ENCODE assay signal across 30 mouse cellular contexts in the genomic region with DNA sequence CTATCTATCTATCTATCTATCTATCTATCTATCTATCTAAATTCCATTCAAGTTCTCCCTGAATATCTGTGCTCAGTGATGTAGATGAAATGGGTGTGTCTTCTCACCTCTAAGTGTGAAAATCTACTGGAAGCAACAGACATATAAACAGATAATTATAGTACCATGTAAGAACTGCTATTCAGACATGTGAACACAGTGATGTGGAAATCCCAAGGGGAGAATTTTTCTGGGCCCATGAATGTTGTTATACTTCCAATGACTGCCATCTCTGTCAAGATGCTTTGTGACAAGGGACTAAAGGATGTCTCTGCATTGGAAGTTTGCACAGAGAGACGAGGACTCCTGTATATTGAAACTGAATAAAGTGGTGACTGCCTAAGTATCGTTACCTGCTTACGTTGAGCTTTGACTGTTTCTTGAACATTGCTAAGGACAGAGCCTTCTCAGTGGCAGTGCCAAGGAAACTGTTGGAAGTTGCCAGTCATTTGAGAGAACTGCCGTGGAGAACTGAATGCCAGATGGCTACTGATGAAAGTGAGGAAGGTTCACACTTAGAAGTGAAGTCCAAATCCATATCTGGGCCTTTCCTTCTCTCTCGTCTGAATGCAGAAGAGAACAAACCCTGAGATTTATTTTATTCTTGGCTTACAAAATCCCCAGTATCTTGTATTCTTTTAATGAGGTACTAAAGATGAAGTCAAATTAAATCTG.
DNase-seq lines count a peak whose midpoint lies in the region; ATAC-seq and TF ChIP-seq lines count a peak whose summit lies in the region.
"Had no signal": no experiment of that assay in that cellular context is flagged by ENCODE, and none has a peak within 500 bp of the region (broad histone marks: within the 10 kb centered on the region; RNA-seq: fewer than 3 reads in every experiment).

No protein-coding gene starts in this region.

- intact Hi-C loops in gastrocnemius, adult 2 months (cut with DNase I): loop anchor here (10.0 kb wide), 1 partner anchor 784 kb away; no protein-coding TSS in a partner anchor

- TF ChIP-seq CTCF in forebrain, postnatal 0 days (IDR thresholded peaks at IDR 0.05; ENCODE audit: low read depth): no peak
- TF ChIP-seq CTCF in gastrocnemius, adult 2 months (IDR thresholded peaks at IDR 0.05): no peak

- no peak overlapping the region for H3K4me2 ChIP-seq in forebrain, postnatal 0 days (ENCODE audit: low read depth)
- H3K4me2 ChIP-seq in forebrain, embryonic 15.5 days (replicated peaks): no peak overlapping the region
- no peak overlapping the region for H3K4me2 ChIP-seq in hindbrain, embryonic 16.5 days (ENCODE audit: low read length)
- H3K4me2 ChIP-seq: embryonic facial prominence, embryonic 13.5 days; forebrain, embryonic 13.5 days; heart, embryonic 12.5 days; heart, embryonic 15.5 days; hindbrain, embryonic 13.5 days had no signal

- no peak overlapping the region for H3K4me3 ChIP-seq in forebrain, postnatal 0 days (ENCODE audit: low read depth, low read length)
- H3K4me3 ChIP-seq in forebrain, embryonic 15.5 days: no peak overlapping the region
- H3K4me3 ChIP-seq in gastrocnemius, adult 2 months: no peak overlapping the region
- H3K4me3 ChIP-seq in hindbrain, embryonic 16.5 days (ENCODE audit: low read length): no peak overlapping the region
- H3K4me3 ChIP-seq: embryonic facial prominence, embryonic 10.5 days; embryonic facial prominence, embryonic 13.5 days; erythroblast, embryonic 14.5 days; forebrain, embryonic 13.5 days; heart, embryonic 12.5 days; heart, embryonic 15.5 days; hindbrain, embryonic 10.5 days; hindbrain, embryonic 13.5 days had no signal

- no peaks in the 10 kb centered on the region for H3K9me3 ChIP-seq in forebrain, postnatal 0 days (ENCODE audit: low read length)
- H3K9me3 ChIP-seq in forebrain, embryonic 15.5 days: 0 out of 2 replicates have a peak, but pooled peaks cover 2% of the 10 kb centered on the region
- H3K9me3 ChIP-seq in hindbrain, embryonic 16.5 days (ENCODE audit: control insufficient read depth, low read length): no peaks in the 10 kb centered on the region
- H3K9me3 ChIP-seq: embryonic facial prominence, embryonic 10.5 days; forebrain, embryonic 13.5 days; heart, embryonic 12.5 days; heart, embryonic 15.5 days; hindbrain, embryonic 10.5 days; hindbrain, embryonic 13.5 days had no signal

- H3K9ac ChIP-seq in forebrain, postnatal 0 days: no peak overlapping the region
- H3K9ac ChIP-seq in forebrain, embryonic 15.5 days (replicated peaks): no peak overlapping the region
- H3K9ac ChIP-seq in hindbrain, embryonic 16.5 days (ENCODE audit: low read depth, low read length): no peak overlapping the region
- H3K9ac ChIP-seq: embryonic facial prominence, embryonic 13.5 days; forebrain, embryonic 13.5 days; heart, embryonic 12.5 days; heart, embryonic 15.5 days; hindbrain, embryonic 13.5 days had no signal

- DNase-seq in forebrain, postnatal 0 days: peak; percentile 34
- DNase-seq in gastrocnemius, adult 2 months: peak; percentile 19
- DNase-seq in gastrocnemius, postnatal 10 days: no peak
- DNase-seq in right cerebral cortex, adult 18-20 months: peak; percentile 19
- no peak for DNase-seq in right cerebral cortex, postnatal 4 days
- peak; percentile 24 for DNase-seq in telencephalon, adult 2 months (ENCODE audit: low read depth, low spot score)
- DNase-seq: adrenal gland, adult 2 months; adrenal gland, postnatal 14 days; cerebellum, adult 18-20 months; cerebellum, adult 9-11 months; cerebellum, postnatal 36 days; embryo, embryonic 11 days; gastrocnemius, postnatal 36 days; heart, postnatal 10 days; heart, postnatal 36 days; kidney, adult 18-20 months had no signal

- peak; percentile 63 for ATAC-seq in forebrain, postnatal 0 days
- ATAC-seq in forebrain, embryonic 15.5 days (replicated peaks): no peak; the same call in 1 of the 2 replicates
- ATAC-seq in hindbrain, embryonic 16.5 days: no peak
- ATAC-seq: CD4-positive, CD25-positive, alpha-beta regulatory T cell, adult 4 months; forebrain, embryonic 13.5 days; hindbrain, postnatal 0 days; inflammation-experienced regulatory T-cells, adult 6 months; intestine, embryonic 16.5 days had no signal

- no peak overlapping the region for H3K27ac ChIP-seq in forebrain, postnatal 0 days (ENCODE audit: low read depth, low read length)
- no peak overlapping the region for H3K27ac ChIP-seq in forebrain, embryonic 15.5 days (replicated peaks)
- H3K27ac ChIP-seq in gastrocnemius, adult 2 months: no peak overlapping the region
- H3K27ac ChIP-seq in hindbrain, embryonic 16.5 days (ENCODE audit: low read depth, low read length): no peak overlapping the region
- H3K27ac ChIP-seq: embryonic facial prominence, embryonic 10.5 days; embryonic facial prominence, embryonic 13.5 days; forebrain, embryonic 13.5 days; heart, embryonic 15.5 days; hindbrain, embryonic 10.5 days; hindbrain, embryonic 13.5 days; hindbrain, postnatal 0 days had no signal

- no peaks in the 10 kb centered on the region for H3K27me3 ChIP-seq in forebrain, postnatal 0 days (ENCODE audit: insufficient read depth, low read length)
- no peaks in the 10 kb centered on the region for H3K27me3 ChIP-seq in forebrain, embryonic 15.5 days
- no peaks in the 10 kb centered on the region for H3K27me3 ChIP-seq in hindbrain, embryonic 16.5 days (replicated peaks; ENCODE audit: control insufficient read depth, insufficient read depth, low read length)
- H3K27me3 ChIP-seq: embryonic facial prominence, embryonic 13.5 days; forebrain, embryonic 13.5 days; heart, embryonic 12.5 days; heart, embryonic 15.5 days; hindbrain, embryonic 13.5 days had no signal

- H3K36me3 ChIP-seq in forebrain, postnatal 0 days (ENCODE audit: insufficient read depth): no peaks in the 10 kb centered on the region
- H3K36me3 ChIP-seq in forebrain, embryonic 15.5 days: no peaks in the 10 kb centered on the region
- H3K36me3 ChIP-seq in hindbrain, embryonic 16.5 days (ENCODE audit: control insufficient read depth, insufficient read depth, low read length): no peaks in the 10 kb centered on the region
- H3K36me3 ChIP-seq: embryonic facial prominence, embryonic 10.5 days; embryonic facial prominence, embryonic 13.5 days; heart, embryonic 12.5 days; heart, embryonic 15.5 days; hindbrain, embryonic 10.5 days; hindbrain, embryonic 13.5 days had no signal

- no peaks in the 10 kb centered on the region for H3K4me1 ChIP-seq in forebrain, postnatal 0 days (ENCODE audit: insufficient read depth)
- H3K4me1 ChIP-seq in forebrain, embryonic 15.5 days: no peaks in the 10 kb centered on the region
- H3K4me1 ChIP-seq in hindbrain, embryonic 16.5 days (ENCODE audit: control insufficient read depth, insufficient read depth, low read depth, low read length): no peaks in the 10 kb centered on the region
- H3K4me1 ChIP-seq: embryonic facial prominence, embryonic 10.5 days; embryonic facial prominence, embryonic 13.5 days; forebrain, embryonic 13.5 days; hindbrain, embryonic 10.5 days; hindbrain, embryonic 13.5 days had no signal

- WGBS in forebrain, postnatal 0 days: 53% methylated on average over 5 of the region's 5 CpGs
- WGBS in forebrain, embryonic 15.5 days: 69% methylated on average over 5 of the region's 5 CpGs
- 80% methylated on average over 5 of the region's 5 CpGs for WGBS in hindbrain, embryonic 16.5 days

Comparison
In these comparisons a context has a peak if more than half of its experiments do, and no peak if none do; other contexts are left out.
1. DNase-seq: peak in forebrain, postnatal 0 days (single experiment), gastrocnemius, adult 2 months (single experiment), right cerebral cortex, adult 18-20 months (single experiment) and telencephalon, adult 2 months (single experiment); none in gastrocnemius, postnatal 10 days (single experiment) and right cerebral cortex, postnatal 4 days (single experiment).